Mouse (Mus musculus) C2C12 (cell line): ENCODE measurements around the gene Tesk1. TPM values are rescaled to one million over a fixed set of nuclear protein-coding genes. Genes with fewer than 3 reads are reported as not detected.

Experiments
- H3K27me3 ChIP-seq: one replicate; pipeline ENCODE4 v1.6.1; 2011; ENCODE audit not compliant: control insufficient read depth, insufficient read depth, insufficient read length
- H3K36me3 ChIP-seq: one replicate; pipeline ENCODE4 v1.6.1; 2011; ENCODE audit not compliant: control insufficient read depth, insufficient read depth
- H3K4me3 ChIP-seq: one replicate; pipeline ENCODE4 v1.5.1; 2011; ENCODE audit warnings: mild to moderate bottlenecking, control low read depth; ENCODE audit not compliant: poor library complexity, insufficient read depth, severe bottlenecking
- H3K79me2 ChIP-seq: one replicate; pipeline ENCODE4 v1.6.1; 2011; ENCODE audit not compliant: control insufficient read depth, insufficient read depth
- H3K79me3 ChIP-seq: one replicate; pipeline ENCODE4 v1.6.1; 2011; ENCODE audit warnings: low read depth, control low read depth
- H3ac ChIP-seq: one replicate; pipeline ENCODE3; 2011; ENCODE audit warnings: low read depth; ENCODE audit not compliant: control insufficient read depth, insufficient read length
- CEBPB ChIP-seq: IDR thresholded peaks from one replicate; pipeline ENCODE4 v1.6.1; 2011; ENCODE audit warnings: low read depth, mild to moderate bottlenecking, control low read depth, moderate library complexity
- CTCF ChIP-seq: IDR thresholded peaks from one replicate; pipeline ENCODE4 v1.5.1; 2011; ENCODE audit not compliant: control insufficient read depth, insufficient read depth, insufficient read length
- FOSL1 ChIP-seq: IDR thresholded peaks from one replicate; pipeline ENCODE4 v1.8.0; 2011; ENCODE audit warnings: mild to moderate bottlenecking, low read length; ENCODE audit not compliant: poor library complexity, insufficient read depth, severe bottlenecking
- MAX ChIP-seq: IDR thresholded peaks from one replicate; pipeline ENCODE4 v1.6.1; 2011; ENCODE audit warnings: mild to moderate bottlenecking, control low read depth
- MYOD1 ChIP-seq: IDR thresholded peaks from one replicate; pipeline ENCODE4 v1.6.1; 2011; ENCODE audit warnings: low read depth; ENCODE audit not compliant: control insufficient read depth, insufficient read length
- MYOG ChIP-seq: IDR thresholded peaks from one replicate; pipeline ENCODE4 v1.6.1; 2011; ENCODE audit not compliant: control insufficient read depth, insufficient read length; ENCODE audit errors: extremely low read depth
- USF1 ChIP-seq: IDR thresholded peaks from one replicate; pipeline ENCODE4 v1.6.1; 2011; ENCODE audit warnings: low read depth, mild to moderate bottlenecking, control low read depth, moderate library complexity
- polyA plus RNA-seq: library from polyadenylated mRNA; unstranded; fragments of >200 nt; fragmentation: generic; extraction: Trizol; gene quantifications from one replicate; pipeline ENCODE4 v1.2.1, GENCODE M21; 2012; ENCODE audit warnings: missing spikeins

Tesk1 gene
- polyA plus RNA-seq, 1 experiment, result 28.9 TPM

DNA sequence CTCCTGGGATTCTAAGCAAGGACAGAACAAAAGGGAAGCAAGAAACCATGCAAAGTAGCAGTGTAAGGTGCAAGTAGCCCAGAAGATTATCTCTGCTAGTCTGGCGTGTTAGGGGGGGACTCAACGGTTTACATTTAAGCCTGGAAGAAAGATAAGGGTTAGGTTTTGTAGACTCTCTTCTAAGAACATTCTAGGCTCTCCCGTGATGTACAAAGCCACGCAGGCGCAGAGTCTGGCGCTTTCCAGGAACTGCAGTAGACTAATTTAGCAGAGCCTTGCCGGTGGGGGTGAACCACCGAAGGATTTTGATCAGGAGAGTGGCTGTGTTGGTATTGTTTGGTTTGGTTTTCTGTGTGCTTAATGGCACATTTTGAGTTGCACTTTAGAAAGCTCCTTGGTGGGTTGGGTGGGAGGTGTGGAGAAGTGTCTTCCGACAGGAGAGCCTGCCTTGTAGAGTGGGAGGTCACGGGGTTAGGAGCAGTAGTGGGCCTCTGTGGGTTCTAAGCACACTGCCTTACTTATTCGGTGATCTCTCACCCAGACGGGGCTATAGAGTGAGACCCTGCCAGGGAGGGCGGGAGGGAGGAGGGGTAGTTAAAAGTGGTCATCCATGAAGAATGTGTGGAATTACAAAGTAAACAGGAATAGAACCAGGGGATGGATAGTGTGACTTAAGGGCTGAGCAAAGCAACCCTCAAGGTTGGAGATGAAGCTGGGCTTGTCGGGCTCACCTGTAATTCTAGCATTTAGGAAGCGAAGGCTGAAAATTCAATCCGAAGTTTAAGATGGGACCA, 24.3 kb upstream of the Tesk1 start:
- TF ChIP-seq MAX (no peak), MYOG (no peak)
- Histone ChIP-seq H3K36me3 (peaks cover 15% of the 10 kb centered on the region), H3K79me3 (no peaks in the 10 kb centered on the region), H3ac (no peak overlapping the region), H3K27me3 (no peaks in the 10 kb centered on the region), H3K4me3 (no peak overlapping the region), H3K79me2 (no peaks in the 10 kb centered on the region)

DNA sequence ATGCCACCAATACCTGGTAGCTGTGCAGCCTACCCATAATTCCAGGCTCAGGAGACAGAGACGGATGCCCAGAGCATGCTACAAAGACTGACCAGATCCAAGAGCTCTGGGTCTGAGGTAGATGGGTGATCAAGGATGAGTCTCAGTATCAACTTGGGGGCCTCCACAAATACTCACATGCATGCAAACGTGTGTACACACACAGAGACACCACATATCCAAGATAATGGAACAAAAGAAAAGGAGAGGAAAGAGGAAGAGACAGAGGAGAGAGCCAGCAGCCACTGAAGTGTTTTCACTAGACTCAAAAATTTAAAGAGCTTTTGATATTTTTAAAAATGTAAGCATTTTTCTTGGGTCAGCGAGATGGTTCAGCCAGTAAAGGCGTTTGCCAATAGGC, 23.3 kb upstream of the Tesk1 start:
- Histone ChIP-seq H3K79me2 (no peaks in the 10 kb centered on the region), H3ac (no peak overlapping the region), H3K27me3 (no peaks in the 10 kb centered on the region), H3K4me3 (no peak overlapping the region), H3K79me3 (no peaks in the 10 kb centered on the region), H3K36me3 (peaks cover 24% of the 10 kb centered on the region)
- TF ChIP-seq MYOG (no peak), MAX (no peak), CTCF (no peak), CEBPB (no peak), USF1 (no peak), MYOD1 (no peak), FOSL1 (no peak)

DNA sequence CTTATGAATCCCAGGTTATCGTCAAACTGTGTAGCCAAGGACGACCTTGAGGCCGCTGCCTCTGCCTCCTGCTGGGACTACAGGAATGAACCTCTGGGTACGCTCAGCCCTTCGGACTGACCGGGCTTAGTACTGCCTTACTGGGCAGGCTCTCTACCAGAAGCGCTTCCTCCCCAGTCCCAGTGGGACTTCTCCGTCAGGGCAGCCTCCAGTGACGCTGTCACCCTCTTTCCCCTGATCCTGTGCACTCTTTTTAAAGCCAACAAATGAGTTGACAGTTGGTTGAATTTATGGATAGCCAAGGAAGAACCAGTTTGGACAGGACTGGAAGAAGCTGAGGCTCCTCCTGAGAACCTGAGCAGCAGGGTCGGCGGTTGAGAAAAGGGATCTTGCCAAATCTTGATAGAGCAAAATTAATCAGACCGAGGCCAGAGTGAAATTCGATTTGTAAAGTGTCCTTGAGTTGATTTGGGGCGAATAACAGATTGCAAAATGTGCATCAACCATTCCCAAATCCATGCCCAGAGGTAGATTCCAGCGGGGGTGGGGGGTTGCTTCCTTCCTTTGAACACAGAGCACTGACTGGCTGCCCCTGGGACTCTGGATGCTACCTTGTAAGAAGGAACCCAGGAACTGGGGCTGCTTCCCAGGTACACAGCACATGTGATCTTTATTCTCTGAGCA, 22.6 kb upstream of the Tesk1 start:
- no peak overlapping the region for H3ac ChIP-seq
- no peaks in the 10 kb centered on the region for H3K27me3 ChIP-seq
- H3K4me3 ChIP-seq, result no peak overlapping the region
- H3K79me3 ChIP-seq, result no peaks in the 10 kb centered on the region
- no peaks in the 10 kb centered on the region for H3K79me2 ChIP-seq
- TF ChIP-seq FOSL1, result no peak
- TF ChIP-seq MYOG, result no peak
- no peak for TF ChIP-seq MAX
- peaks cover 31% of the 10 kb centered on the region for H3K36me3 ChIP-seq

DNA sequence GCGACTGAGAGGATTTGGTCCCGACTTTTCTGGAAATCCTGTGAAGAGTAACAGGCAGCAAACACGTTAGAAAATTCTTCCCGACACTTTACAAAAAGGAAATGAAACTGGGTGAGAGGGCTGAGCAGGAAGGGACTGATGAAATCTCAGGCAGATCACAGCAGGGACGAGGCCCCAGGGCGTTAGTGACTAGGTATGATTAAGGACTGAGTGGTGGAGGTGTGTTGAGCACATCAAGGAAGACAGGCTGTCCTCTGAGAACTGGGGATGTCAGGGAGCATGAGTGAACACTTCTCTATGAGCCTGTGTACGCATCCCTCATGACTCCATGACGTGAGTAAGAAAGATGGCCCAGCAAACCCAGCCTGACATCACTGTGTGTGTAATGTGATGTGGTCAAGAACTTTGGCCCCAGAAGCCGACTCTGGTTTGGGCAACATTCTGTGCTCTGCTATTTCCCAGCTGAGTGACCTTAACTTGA, 21.9 kb upstream of the Tesk1 start:
- H3K4me3 ChIP-seq, result no peak overlapping the region
- TF ChIP-seq MYOD1 (no peak), CEBPB (no peak), CTCF (no peak), USF1 (no peak), MAX (no peak), FOSL1 (no peak), MYOG (no peak)
- H3K36me3 ChIP-seq, result peaks cover 33% of the 10 kb centered on the region
- no peaks in the 10 kb centered on the region for H3K79me2 ChIP-seq
- H3ac ChIP-seq, result peak overlapping the region; percentile 9
- no peaks in the 10 kb centered on the region for H3K27me3 ChIP-seq
- no peaks in the 10 kb centered on the region for H3K79me3 ChIP-seq

DNA sequence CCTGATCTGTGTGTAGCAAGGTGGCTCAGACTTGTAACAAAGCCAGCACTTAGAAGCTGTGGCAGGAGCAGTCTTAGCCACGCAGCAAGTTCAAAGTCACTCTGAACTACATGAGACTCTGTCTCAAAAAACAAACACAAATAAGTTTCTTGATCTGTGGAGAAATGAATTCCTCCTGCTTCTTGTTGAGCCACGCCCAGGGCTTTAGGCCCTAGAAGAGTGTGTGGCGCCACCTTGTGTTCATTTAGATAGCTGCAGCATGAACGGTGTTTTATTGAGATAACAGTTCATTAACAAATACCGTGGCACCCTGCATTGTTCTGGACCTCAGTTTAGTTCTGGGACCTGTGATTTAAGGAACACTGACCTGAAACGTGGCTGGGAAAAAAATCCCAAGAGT, 21.4 kb upstream of the Tesk1 start:
- Histone ChIP-seq H3ac (no peak overlapping the region), H3K27me3 (no peaks in the 10 kb centered on the region), H3K4me3 (no peak overlapping the region), H3K36me3 (peaks cover 33% of the 10 kb centered on the region), H3K79me3 (no peaks in the 10 kb centered on the region), H3K79me2 (no peaks in the 10 kb centered on the region)
- TF ChIP-seq CEBPB (no peak), CTCF (peak; percentile 55), MYOD1 (no peak)

DNA sequence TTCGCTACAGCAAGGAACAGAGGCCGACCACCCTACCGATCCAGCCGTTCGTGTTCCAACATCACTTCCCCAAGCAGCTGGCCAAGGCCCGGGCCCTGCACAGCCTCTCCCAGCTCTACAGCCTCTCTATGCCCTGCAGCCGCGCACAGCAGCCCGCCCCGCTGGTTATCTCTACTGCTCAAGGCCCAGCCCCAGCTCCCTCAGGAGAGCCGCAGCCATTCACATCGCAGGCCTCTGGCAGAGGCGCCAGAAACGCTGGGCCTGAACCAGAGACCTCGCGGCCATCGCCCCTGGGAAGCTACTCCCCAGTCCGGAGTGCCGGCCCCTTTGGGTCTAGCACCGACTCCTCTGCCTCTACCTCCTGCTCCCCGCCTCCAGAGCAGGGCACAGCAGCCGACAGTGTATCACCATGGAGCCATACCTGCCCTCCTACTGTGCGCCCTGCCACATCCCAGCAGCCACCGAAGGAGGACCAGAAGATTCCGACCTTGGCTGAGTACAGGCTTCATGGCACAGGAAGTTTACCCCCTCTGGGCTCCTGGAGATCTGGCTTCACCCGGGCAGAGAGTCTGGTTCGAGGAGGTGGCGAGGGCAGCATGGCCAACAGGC, 20.0 kb upstream of the Tesk1 start:
- Histone ChIP-seq H3K79me2 (no peaks in the 10 kb centered on the region), H3K27me3 (no peaks in the 10 kb centered on the region), H3K4me3 (no peak overlapping the region), H3K79me3 (no peaks in the 10 kb centered on the region), H3K36me3 (peaks cover 33% of the 10 kb centered on the region), H3ac (no peak overlapping the region)
- TF ChIP-seq USF1 (no peak), CEBPB (no peak), CTCF (no peak), FOSL1 (no peak), MYOG (no peak), MAX (no peak), MYOD1 (no peak)
